Mouse (Mus musculus): ENCODE data around the gene Iqch. TPM values are rescaled to one million over a fixed set of nuclear protein-coding genes. Genes with fewer than 3 reads are reported as not detected.
"Not testable (repeated sequence)": the region's sequence is repeated elsewhere in the genome, so short reads cannot be mapped to it uniquely, and the experiment has no call there.

Iqch gene
- polyA plus RNA-seq, 1 experiment from 2014 or later = not detected

- no peaks in the 10 kb centered on the region for H3K36me3 ChIP-seq
- no peak overlapping the region for H3K9ac ChIP-seq
- H3K4me2 ChIP-seq = no peak overlapping the region
- no peaks in the 10 kb centered on the region for H3K27me3 ChIP-seq
- no peak overlapping the region for H3K4me3 ChIP-seq (replicated peaks)
- H3K27ac ChIP-seq = no peak overlapping the region
- ATAC-seq (ENCODE audit: low read depth) (no peak), DNase-seq (no peak)
- H3K4me1 ChIP-seq (replicated peaks) = no peaks in the 10 kb centered on the region
- WGBS (ENCODE audit: insufficient replicate concordance) = 71% methylated on average over 8 of the region's 8 CpGs
- H3K9me3 ChIP-seq (replicated peaks) = no peaks in the 10 kb centered on the region
Observed at GRCm38 (mm10) chr9:63556933-63557332, 45.4 kb downstream of the Iqch start.

GRCm38 (mm10) chr9:63556316-63556715 lies 46.0 kb downstream of the Iqch start:
- Histone ChIP-seq H3K9ac (no peak overlapping the region), H3K27me3 (no peaks in the 10 kb centered on the region), H3K4me2 (no peak overlapping the region), H3K4me3 (replicated peaks) (no peak overlapping the region), H3K27ac (no peak overlapping the region), H3K4me1 (replicated peaks) (no peaks in the 10 kb centered on the region), H3K9me3 (replicated peaks) (no peaks in the 10 kb centered on the region), H3K36me3 (no peaks in the 10 kb centered on the region)
- no peak for DNase-seq
- no peak for ATAC-seq (ENCODE audit: low read depth)
- 69% methylated on average over 1 of the region's 1 CpGs for WGBS (ENCODE audit: insufficient replicate concordance)

GRCm38 (mm10) chr9:63555460-63555990 lies 46.8 kb downstream of the Iqch start:
- WGBS (ENCODE audit: insufficient replicate concordance) = 57% methylated on average over 3 of the region's 3 CpGs
- H3K4me1 ChIP-seq (replicated peaks) = no peaks in the 10 kb centered on the region
- DNase-seq = no peak

DNA sequence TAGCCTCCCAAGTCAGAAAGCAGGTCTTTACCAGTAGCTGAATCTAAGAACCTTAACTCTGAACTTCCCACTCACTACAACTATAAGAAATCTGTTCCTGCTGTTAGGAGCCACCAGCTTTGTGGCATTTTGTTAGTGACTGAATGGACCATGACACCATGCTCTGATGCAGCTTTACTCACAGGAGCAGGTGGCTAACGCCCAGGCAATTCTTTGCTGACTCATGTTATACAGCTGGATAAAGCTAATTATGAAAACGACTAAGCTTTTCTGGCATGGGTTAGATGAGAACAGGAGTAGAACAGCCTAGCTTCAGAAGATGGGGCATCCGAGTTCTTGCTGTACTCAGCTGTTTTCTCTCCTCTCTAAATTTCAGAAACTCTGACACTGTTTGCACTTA lies 48.7 kb downstream of the Iqch start:
- no peak overlapping the region for H3K4me2 ChIP-seq
- no peak for DNase-seq
- no peak overlapping the region for H3K27ac ChIP-seq
- H3K9ac ChIP-seq = no peak overlapping the region
- H3K4me1 ChIP-seq (replicated peaks) = no peaks in the 10 kb centered on the region; the same call in 1 of the 2 replicates
- no peak for ATAC-seq (ENCODE audit: low read depth)
- 49% methylated on average over 3 of the region's 3 CpGs for WGBS (ENCODE audit: insufficient replicate concordance)
- H3K4me3 ChIP-seq (replicated peaks) = no peak overlapping the region
- no peaks in the 10 kb centered on the region for H3K36me3 ChIP-seq
- H3K27me3 ChIP-seq = 0 out of 2 replicates have a peak, but pooled peaks cover 4% of the 10 kb centered on the region
- H3K9me3 ChIP-seq (replicated peaks) = no peaks in the 10 kb centered on the region

More at GRCm38 (mm10) chr9:63555460-63555990, 46.8 kb downstream of the Iqch start:
- no peak for ATAC-seq (ENCODE audit: low read depth)
- H3K4me2 ChIP-seq = no peak overlapping the region
- H3K9me3 ChIP-seq (replicated peaks) = no peaks in the 10 kb centered on the region
- no peak overlapping the region for H3K9ac ChIP-seq
- H3K4me3 ChIP-seq (replicated peaks) = no peak overlapping the region
- no peaks in the 10 kb centered on the region for H3K36me3 ChIP-seq
- no peaks in the 10 kb centered on the region for H3K27me3 ChIP-seq
- H3K27ac ChIP-seq = no peak overlapping the region

- DNase-seq; H3K4me2 ChIP-seq; H3K36me3 ChIP-seq; H3K9me3 ChIP-seq (replicated peaks); ATAC-seq (ENCODE audit: low read depth); H3K4me1 ChIP-seq (replicated peaks); H3K4me3 ChIP-seq (replicated peaks); H3K27me3 ChIP-seq; H3K9ac ChIP-seq; H3K27ac ChIP-seq: not testable (repeated sequence)
- WGBS (ENCODE audit: insufficient replicate concordance) = 59% methylated on average over 6 of the region's 6 CpGs
Observed at GRCm38 (mm10) chr9:63550701-63551100, 51.6 kb downstream of the Iqch start.

DNA sequence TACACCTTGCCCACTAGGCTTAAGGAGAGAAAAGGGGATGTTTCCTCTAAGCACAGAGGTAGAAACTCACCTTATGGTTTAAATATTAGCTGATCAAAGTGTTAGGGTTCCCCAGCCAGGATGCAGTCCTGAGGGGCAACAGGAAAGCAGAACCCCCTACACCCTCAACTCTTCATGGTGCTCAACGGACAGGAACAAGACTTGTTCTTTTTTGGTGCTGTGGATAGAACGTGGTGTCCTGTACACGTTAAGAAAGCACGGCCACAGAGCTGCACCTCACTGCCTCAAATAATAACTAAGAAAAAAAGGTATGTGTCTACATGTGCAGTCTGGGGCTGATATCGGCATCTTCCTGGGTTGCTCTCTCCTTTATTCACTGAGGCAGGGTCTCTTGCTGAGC lies 53.3 kb downstream of the Iqch start:
- 61% methylated on average over 5 of the region's 5 CpGs for WGBS (ENCODE audit: insufficient replicate concordance)
- no peak overlapping the region for H3K4me3 ChIP-seq (replicated peaks)
- ATAC-seq (ENCODE audit: low read depth) = no peak

DNA sequence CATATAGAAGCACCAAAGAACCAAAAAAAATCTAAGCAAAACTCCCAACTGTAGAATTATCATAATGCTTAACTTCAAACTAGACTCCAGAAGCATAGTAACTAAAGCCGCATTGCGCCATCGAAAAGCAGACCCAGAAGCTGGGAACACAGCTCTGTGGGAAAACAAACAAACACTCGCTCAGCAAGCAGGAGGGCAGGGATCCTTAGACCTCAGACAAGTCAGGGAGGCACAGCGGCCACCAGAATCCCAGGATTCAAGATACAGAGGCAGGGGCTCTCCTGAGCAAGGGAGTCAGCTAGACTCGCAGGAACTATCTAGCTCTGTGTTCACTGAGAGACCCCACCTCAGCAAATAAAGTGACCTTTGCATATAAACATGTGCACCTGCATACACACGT lies 60.4 kb downstream of the Iqch start:
- ATAC-seq (ENCODE audit: low read depth) (no peak), DNase-seq (no peak)
- WGBS (ENCODE audit: insufficient replicate concordance) = 57% methylated on average over 7 of the region's 7 CpGs
- Histone ChIP-seq H3K36me3 (no peaks in the 10 kb centered on the region), H3K9me3 (replicated peaks) (no peaks in the 10 kb centered on the region), H3K4me1 (replicated peaks) (no peaks in the 10 kb centered on the region), H3K27ac (no peak overlapping the region), H3K4me2 (no peak overlapping the region), H3K9ac (no peak overlapping the region), H3K4me3 (replicated peaks) (no peak overlapping the region), H3K27me3 (no peaks in the 10 kb centered on the region)

More for the DNA sequence above, 53.3 kb downstream of the Iqch start:
- no peaks in the 10 kb centered on the region for H3K36me3 ChIP-seq
- no peaks in the 10 kb centered on the region; the same call in 1 of the 2 replicates for H3K4me1 ChIP-seq (replicated peaks)
- H3K27me3 ChIP-seq = 0 out of 2 replicates have a peak, but pooled peaks cover 4% of the 10 kb centered on the region
- H3K9ac ChIP-seq = no peak overlapping the region
- no peak overlapping the region for H3K4me2 ChIP-seq
- H3K9me3 ChIP-seq (replicated peaks) = no peaks in the 10 kb centered on the region
- H3K27ac ChIP-seq = no peak overlapping the region
- DNase-seq = no peak

GRCm38 (mm10) chr9:63541301-63541700 lies 61.0 kb downstream of the Iqch start:
- Histone ChIP-seq H3K27ac (no peak overlapping the region), H3K9me3 (replicated peaks) (no peaks in the 10 kb centered on the region), H3K9ac (no peak overlapping the region), H3K27me3 (no peaks in the 10 kb centered on the region), H3K4me1 (replicated peaks) (no peaks in the 10 kb centered on the region), H3K36me3 (no peaks in the 10 kb centered on the region), H3K4me3 (replicated peaks) (no peak overlapping the region), H3K4me2 (no peak overlapping the region)
- DNase-seq (no peak), ATAC-seq (ENCODE audit: low read depth) (no peak)
- 67% methylated on average over 7 of the region's 7 CpGs for WGBS (ENCODE audit: insufficient replicate concordance)

GRCm38 (mm10) chr9:63537489-63537888 lies 64.8 kb downstream of the Iqch start:
- H3K4me2 ChIP-seq = no peak overlapping the region
- no peaks in the 10 kb centered on the region for H3K9me3 ChIP-seq (replicated peaks)
- no peak for DNase-seq
- no peak for ATAC-seq (ENCODE audit: low read depth)
- no peak overlapping the region for H3K9ac ChIP-seq
- WGBS (ENCODE audit: insufficient replicate concordance) = 55% methylated on average over 4 of the region's 4 CpGs
- H3K4me3 ChIP-seq (replicated peaks) = no peak overlapping the region
- H3K27me3 ChIP-seq = no peaks in the 10 kb centered on the region
- H3K36me3 ChIP-seq = no peaks in the 10 kb centered on the region
- peaks cover 12% of the 10 kb centered on the region; the same call in 1 of the 2 replicates for H3K4me1 ChIP-seq (replicated peaks)
- no peak overlapping the region for H3K27ac ChIP-seq

GRCm38 (mm10) chr9:63535042-63535441 lies 67.3 kb downstream of the Iqch start:
- DNase-seq (no peak), ATAC-seq (ENCODE audit: low read depth) (no peak)
- H3K4me2 ChIP-seq = no peak overlapping the region
- 76% methylated on average over 6 of the region's 6 CpGs for WGBS (ENCODE audit: insufficient replicate concordance)
- H3K9ac ChIP-seq = no peak overlapping the region
- H3K4me1 ChIP-seq (replicated peaks) = peaks cover 12% of the 10 kb centered on the region; the same call in 1 of the 2 replicates
- H3K9me3 ChIP-seq (replicated peaks) = no peaks in the 10 kb centered on the region
- no peaks in the 10 kb centered on the region for H3K27me3 ChIP-seq
- H3K36me3 ChIP-seq = no peaks in the 10 kb centered on the region
- H3K4me3 ChIP-seq (replicated peaks) = no peak overlapping the region
- no peak overlapping the region for H3K27ac ChIP-seq

- peaks cover 12% of the 10 kb centered on the region; the same call in 1 of the 2 replicates for H3K4me1 ChIP-seq (replicated peaks)
- H3K4me2 ChIP-seq = no peak overlapping the region
- no peak overlapping the region for H3K4me3 ChIP-seq (replicated peaks)
- no peak overlapping the region; the same call in 1 of the 2 replicates for H3K27ac ChIP-seq
- H3K9ac ChIP-seq = no peak overlapping the region
- DNase-seq (no peak), ATAC-seq (ENCODE audit: low read depth) (no peak)
- 61% methylated on average over 7 of the region's 7 CpGs for WGBS (ENCODE audit: insufficient replicate concordance)
- no peaks in the 10 kb centered on the region for H3K27me3 ChIP-seq
- H3K9me3 ChIP-seq (replicated peaks) = no peaks in the 10 kb centered on the region
- H3K36me3 ChIP-seq = no peaks in the 10 kb centered on the region
Observed at GRCm38 (mm10) chr9:63534371-63534780, 67.9 kb downstream of the Iqch start.

All from liver, embryonic 13.5 days (tissue).